Mouse (Mus musculus) MN1 (cell line): ENCODE results near the gene Ninl.

ENCODE experiments used
- DNase-seq: peaks from one replicate; pipeline ENCODE4 v3.0.0-alpha.2; 2016; ENCODE audit warnings: low spot score

Ninl gene

DNA sequence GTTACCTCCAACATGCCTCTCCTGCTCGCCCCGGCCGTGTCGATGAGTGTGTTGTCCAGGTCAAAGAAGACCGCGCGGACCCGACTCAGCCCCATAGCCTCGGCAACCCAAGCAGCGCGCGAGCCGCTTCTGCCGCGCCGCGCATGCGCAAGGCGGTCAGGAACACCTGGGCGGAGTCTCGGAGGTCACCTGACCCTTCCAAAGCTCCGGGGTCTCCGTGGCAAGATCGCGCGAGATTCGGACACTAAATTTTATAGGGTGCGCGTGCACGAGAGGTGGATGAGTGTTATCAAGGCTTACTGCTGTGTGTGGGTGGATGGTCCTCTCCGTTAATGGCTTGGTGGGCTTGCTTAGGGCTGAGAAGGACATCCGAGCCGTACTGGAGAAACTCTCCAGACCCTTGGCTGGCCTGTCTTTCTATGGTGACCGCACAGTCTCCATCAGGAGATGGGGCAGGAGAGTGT is at the start of gene Ninl, which contains the start of gene Nanp:
Ninl (minus strand) TSS at position 151 of the 464 bp plus-strand sequence.
Nanp (minus strand) TSS at position 167 of the 464 bp plus-strand sequence.
- peak; percentile 98 for DNase-seq

DNA sequence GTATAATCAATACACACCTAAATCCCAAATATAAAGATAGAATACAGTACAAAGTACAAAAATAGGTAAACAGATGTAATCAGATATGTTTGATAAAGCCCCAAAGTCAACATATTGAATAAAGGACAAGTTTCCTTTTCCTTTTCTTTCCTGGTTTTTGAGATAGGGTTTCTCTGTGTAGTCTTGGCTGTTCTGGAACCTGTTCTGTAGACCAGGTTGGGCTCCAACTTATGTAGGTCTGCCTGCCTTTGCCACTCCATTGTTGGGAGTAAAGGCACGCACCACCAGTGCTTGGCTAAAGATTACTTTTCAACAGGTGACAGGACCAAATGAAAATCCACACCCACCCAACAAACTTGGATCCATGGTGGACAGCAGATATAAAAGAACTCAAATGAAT is 17.5 kb upstream of the Ninl start:
- no peak for DNase-seq

DNA sequence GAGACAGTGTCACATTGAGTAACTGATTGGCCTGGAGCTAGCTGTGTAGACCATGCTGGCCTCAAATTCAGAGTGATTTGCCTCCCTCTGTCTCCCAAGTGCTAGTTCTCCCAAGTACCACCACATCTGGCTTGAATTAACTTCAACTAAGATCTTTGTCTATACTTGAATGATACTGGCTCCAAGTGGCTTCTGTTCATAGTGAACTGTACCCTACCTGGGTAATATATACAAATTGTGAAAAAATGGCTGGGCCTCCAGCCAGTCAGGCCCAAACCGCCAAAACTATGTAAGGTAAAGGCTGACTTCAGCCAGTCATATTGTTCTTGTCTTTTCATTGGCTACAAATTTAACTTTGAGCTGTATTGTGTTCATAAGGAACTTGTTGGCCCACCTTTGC is 1.2 kb upstream of the Ninl start:
- DNase-seq = no peak

DNA sequence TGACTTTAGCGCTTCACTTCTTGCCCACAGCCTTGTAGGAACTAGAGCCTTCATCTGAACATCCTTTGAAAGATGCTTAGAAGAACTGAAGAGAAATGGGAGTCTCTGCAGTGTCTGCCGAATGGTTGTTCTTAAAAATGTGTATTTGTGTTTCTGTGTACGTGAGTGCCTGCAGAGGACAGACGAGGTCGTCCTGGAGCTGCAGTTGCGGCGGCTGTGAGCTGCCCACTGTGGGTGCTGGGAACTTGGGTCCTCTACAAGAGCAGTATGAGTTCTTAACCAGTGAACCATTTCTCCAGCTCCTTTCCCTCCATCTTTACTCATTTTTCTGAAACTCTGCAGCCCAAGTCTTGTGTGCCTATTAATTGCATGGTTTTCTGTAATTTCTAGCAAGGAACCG is 544 bp upstream of the Ninl start:
- no peak for DNase-seq

DNA sequence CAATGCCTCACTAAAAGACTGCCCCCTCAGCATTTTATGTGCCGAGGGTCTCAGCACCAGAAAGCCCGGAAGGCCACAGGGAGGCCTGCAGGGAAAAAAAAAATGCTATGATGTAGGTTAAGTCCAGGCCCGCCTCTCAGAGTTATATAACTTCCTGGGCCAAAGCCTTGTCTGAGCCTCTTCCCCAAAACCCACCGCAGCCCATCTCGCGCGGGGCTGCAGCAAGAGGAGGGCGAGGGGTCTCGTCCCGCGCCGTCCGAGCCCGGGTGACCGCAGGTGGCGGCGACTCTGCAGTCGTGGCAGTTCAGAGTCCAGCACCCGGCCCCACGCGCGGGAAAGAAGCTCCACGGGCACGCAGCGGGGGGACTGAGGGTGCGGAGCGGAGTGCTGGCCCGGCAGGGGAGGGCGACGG is 365 bp downstream of the Ninl start:
- peak; percentile 45 for DNase-seq

DNA sequence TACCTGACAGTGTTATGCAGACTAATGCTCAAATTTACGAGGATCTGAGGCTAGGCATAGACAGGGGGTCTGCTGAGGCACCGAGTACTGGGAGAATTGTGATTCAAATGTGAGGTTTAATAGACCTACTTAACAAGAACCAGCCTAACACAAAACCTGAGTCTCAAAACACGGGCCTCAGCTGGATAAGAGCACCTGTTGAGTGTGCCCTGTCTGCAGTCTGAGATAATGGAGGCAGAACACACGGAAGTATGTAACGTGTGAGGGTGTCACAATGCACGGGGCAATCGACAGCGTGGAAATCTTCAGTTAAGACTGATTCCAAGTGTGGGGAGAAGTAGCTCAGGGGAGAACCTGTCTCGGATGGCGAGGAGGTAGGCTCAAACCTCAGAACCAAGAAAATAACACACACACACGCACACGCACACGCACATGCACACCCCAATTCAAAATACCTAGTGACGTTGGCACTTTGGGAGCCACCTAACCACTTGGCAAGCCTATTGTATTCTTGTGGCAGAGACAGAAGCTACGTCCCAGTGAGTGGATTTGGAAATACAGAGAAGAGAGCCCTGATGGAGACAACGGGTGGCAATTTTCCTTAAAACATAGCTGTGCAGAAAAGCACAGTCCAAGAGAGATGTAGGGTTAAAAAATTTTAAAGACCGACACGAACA is 1.2 kb downstream of the Ninl start:
- DNase-seq = no peak

DNA sequence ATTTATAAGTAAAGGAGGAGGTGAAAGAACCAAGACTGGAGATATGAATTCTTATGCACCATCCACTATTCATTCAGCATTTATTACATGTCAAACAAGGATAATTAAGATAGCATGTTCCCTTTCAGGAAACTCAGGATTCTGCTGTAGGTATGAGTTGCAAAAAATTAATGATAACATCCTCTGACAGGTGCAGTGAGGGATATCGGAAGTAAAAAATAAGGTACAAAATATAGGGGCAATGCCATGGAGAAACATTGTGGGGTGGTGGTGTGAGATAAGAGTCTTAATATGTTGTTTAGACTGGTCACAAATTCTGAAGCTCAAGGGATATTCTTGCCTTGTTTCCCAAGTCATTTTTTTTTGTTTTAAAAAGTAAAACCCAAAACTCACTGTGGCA is 1.9 kb downstream of the Ninl start:
- DNase-seq = no peak

DNA sequence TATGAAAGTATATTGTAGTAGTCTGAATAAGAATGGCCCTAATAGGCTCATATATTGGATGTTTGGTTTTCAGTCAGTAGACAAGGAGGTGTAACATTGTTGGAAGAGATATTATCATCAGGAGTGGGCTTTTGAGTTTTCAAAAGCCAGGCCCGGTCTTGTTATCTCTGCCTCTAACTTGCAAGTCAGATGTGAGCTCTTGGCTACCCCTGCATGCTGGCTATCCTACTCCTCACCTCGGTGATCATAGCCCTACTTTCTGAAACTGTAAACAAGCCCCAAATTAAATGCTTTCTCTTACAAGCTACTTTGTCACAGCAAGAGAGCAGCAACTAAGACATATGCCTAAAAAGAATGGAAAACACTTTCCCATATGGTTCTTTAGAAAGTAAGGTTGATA is 2.5 kb downstream of the Ninl start:
- no peak for DNase-seq

DNA sequence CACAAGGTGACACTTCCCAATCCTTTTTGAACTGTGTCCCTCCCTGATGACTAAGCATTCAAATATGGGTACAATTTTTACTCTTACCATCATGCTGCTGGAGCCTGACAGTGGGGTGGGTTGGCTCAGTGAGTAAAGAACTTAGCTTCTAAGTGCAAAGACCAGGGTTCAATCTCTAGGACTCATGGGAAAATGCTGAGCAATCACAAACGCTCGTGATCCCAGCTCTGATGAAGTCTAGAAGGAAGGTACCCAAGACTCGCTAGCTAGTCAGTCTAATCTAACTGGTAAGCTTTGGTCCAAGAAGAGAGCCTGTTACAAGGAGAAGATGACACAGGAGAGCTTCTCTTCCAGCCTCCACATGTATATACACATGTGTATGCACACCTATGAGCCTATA is 4.7 kb downstream of the Ninl start:
- DNase-seq = no peak

DNA sequence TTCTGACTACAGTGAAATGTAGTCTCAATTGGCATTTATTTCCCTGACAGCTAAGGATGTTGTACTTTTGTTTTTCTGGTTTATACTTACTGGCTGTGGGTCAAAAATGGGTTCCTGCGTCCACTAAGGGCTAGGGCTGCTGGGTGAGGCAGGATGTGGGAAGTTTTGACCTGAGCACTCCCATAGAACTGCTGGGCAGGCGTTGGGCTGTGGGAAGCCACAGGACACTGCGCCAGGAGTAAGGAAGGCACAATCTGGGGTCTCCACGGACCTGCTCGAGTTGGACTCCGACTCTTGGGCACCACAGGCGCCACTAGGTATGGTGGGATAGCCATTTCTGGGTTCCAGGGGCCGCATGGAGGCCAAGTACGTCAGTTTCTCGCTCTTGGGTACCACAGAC is 18.0 kb downstream of the Ninl start:
- DNase-seq = no peak

DNA sequence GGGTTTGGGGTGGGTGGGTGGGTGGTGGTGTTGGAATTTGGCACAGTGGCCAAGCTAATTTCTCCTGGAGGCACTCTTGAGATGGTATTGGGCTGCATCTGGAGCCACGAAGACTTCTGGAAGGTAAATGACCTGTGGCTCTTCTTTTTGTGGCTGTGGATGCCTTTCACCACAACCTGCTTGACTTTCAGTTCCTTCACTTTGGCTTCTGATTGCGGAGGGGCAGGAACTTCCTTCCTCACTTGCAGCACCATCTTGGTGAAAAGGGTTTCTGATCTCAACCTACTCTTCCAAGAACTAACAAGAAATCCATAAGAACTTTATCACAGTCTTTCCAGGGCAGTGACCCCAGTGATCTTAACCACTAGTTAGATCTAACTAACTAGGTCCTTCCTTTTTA is 23.9 kb downstream of the Ninl start:
- no peak for DNase-seq

DNA sequence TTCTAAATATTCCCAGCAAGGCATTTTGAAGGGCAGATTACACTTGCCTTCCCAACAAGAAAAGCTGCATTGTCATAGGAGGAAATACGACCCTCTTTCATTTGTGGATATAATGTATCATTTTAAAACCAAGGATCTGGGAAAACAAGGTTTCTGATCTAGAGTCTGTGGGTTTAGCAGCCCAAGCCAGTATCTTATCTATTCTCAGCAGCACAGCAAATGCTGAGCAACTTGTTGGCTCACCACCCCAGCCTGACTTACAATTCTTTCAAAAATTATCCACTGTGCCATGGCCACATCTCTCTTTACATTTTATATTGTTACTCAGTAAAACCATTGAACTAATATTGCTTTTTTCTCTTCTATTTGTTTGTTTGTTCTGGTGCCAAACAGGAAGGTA is 27.9 kb downstream of the Ninl start:
- no peak for DNase-seq

DNA sequence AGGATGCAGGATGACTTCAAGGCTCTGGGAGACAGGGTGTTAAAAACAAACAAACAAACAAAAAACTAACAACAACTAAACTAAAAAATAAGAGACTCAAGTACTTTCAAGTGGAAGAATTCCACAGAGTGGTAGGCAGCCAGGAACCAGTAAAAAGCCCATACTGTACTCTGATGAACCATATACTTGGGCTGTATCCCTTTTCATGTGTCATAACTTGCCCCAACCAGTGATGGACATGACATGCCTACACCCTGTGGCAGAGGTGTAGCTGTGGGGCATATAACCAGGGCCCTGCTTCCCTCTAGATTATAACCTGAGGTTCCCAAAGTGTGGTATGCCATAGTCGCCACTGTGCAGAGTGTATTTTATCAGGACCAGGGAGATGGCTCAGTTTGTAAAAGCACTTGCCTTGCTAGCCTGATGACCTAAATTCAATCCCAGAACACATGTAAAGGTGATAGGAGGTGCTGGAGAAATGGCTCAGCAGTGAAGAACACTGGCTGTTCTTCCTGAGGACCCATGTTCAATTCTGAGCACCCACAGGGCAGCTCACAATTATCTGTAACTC is 29.6 kb downstream of the Ninl start:
- no peak for DNase-seq

DNA sequence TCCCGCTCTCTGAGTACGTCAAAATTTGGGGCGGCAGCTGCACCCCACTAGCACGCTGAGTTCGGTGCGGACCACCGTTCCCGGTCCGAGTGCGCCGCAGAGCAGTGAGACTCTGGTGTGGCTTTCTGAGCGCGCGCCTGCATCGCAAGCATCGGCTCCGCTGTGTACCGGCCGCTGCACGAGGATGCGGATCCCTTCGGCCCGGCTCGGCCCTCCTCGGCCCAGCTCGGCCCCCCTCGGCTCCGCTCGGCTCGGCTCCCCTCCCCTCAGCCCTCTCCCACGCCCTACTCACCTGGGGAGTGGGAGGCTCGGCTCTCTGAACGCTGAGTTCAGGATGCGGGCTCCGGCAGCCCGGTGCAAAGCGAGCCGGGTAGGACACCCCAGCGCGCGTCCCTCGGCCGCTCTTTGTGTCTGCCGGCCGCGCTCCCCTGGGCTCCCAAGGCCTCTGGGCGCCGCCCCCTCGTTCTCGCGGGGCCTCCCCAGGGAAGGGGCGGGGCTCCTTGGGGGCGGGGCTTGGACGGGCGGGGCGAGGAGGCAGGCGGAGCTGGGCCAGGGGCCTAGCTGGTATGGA is 30.2 kb downstream of the Ninl start:
- no peak for DNase-seq

DNA sequence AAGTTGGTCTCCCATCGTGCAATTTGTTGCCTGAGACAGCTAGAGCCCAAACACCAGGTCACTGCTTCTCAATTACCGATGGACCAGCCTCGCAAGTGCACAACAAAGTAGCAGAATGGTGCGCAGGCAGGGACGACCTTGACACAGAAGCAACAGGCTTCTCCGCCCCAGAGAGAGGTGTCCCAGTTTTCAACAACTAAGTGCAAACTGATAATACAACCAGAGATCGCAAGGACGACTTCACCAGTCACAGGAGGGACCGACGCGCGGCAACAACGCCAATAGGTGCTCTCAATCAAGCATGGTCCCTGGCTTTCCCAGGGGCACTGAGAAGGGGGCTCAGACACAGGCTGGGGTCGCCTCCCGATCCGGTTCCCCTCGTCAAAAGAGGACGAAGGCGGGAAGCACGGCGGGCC is 30.7 kb downstream of the Ninl start:
- no peak for DNase-seq

DNA sequence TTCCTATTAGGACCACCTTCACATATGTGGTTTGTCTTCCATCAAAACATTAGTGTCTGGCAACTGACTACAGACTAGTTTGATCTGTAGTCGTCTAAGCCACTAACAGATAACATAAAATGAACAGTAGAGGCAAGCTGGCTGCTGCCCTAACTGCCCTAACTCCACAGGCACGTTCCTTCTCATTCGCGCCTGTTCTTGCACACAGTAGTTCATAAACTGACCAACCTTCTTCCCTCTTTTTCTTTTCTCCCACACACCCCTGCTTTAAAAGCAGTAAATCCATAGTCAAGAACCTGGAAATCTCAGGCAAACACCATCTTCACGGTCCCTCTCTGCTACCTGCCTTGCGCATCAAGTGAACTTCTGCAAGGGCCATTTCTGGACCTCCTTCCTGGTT is 31.2 kb downstream of the Ninl start:
- DNase-seq = no peak

DNA sequence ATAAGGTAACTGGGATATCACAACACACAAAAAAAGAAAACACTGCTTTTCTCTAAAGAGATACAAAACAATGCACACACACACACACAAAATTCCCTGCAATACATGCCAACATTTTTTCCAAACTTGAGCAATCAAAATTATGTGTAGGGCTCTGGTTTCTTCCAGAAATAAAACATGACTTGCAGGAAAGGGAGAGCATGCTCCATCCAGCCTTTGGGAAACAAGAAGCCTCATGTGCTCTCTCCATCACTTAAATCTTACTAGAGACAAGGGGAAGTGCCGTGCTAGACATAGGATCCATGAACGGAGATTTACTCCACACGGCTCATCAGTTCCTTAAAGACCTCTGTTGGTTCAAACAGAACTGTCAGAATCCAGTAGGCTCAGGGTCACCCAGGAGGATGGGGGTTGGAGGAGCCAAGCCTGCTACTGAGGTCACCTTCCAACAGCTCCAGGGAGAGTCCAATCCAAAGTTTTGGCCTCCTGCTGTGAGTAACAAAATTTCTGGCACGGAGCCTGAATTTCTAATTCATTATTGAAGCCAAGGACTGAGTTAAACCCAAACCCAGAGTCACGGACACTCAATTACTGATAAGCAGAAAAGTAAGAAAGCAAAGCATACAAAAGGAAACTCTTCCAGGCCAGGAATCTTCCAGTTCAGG is 32.8 kb downstream of the Ninl start:
- no peak for DNase-seq

DNA sequence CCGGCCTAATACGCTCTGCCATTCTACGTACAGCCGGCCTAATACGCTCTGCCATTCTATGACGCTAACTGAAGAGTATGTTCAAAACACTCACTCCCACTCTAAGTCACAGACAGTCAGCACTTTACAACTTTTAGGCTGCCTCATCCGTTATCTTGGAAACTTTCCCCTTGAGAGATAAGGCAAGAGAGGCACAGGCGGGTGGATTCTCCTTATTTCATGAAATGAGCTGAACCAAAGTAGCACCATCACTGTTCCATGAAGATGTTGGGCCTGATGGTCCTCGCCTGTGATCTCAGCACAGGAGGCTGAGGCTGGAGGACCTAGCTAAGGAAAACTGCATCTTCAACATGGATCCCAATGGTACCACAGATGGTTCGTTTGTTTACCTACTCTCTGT is 34.8 kb downstream of the Ninl start:
- no peak for DNase-seq

DNA sequence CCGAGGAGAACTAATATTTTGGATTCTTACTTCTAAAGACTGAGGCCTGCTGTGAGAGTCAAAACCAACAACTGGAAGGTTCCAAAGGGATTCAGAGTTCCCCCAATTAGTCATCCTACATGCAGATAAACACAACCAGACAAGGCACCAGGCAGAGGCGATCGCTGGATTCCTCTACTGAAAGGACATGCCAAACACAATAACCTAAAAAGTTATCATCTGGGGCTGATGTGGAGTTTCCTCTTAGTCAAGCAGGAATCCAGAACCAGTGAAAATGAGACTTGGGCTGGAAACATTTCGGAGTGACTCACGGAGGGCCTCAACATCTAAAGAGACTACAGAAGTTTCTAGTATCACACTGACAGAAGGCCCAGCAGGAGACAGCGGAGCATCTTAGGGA is 35.4 kb downstream of the Ninl start:
- no peak for DNase-seq

DNA sequence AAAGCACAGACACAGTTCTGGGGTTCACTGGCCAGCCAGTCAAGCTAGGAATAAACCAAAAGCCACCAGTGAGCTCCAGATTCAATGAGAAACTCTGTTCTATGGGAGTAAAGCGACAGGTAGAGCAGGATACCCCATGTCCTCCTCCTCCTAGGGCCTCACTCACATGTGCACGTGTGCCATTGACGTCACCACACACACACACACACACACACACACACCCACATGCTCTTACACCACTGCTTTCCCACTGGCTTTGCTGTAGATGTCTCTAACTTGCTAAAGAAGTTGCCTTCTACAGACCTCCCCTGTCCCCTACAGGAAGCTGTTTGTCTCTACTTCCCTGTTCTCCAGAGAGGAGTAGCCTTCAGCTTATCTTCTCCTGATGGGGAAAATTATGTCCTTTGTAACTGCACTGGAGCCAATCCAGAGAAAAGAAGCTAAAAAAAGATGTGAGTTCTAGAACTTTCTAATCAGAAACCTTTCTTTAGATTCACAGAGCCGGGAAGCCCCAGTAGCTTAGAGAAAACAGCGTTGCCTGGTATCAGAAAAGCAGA is 37.5 kb downstream of the Ninl start:
- no peak for DNase-seq

DNA sequence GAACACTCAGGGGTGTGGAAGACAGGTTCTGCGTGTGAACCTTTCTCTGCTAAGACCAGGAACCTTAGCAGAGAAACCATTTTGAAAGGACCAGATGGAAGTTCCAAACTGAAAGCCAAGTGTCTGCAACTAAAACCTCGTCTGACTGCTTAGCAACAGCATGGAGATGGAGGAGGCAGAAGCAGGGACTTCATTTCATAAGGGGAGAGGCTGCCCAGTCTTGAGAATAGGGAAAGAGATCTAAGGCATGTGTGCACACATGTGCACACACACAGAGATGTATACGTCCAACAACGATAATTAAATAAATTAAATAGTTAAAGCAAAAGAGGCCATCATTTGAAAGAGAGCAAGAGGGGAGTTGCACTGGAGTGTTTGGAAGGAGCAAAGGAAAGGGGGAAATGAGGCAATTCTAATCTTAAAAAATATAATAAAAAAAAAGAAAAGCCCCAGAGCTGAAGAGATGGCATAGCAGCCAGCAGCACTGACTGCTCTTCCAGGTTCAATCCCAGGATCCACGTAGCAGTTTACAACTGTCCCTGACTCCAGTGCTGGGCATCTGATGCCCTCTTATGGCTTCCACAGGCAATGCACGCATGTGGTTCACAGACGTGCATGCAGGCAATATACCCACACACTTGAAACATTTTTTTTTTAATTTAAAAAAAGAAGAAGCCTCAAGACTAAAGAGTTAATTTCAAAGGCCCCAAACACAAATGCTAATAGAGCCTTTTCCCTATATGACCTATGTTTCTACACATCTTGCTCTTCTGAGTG is 38.6 kb downstream of the Ninl start:
- DNase-seq = peak; percentile 65

DNA sequence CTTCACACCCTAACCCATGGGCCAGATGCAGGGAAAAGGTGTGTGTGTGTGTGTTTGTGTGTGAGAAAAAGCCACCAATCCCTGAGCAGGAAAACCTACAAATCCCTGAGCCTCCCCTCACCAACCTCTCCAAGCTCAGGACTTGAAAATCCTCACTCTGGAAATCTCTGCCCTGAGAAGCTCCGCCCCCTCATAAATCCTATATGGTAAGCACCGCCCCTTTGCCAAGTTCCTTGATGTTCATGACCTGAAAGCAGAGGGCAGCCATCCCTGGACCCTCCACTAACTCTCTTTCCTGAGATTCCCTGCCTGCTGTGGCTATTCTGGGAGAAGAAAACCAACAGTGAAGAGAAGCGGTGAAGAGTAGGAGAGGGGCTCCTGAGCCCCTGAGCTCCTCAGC is 40.2 kb downstream of the Ninl start:
- DNase-seq = no peak
